Mouse (Mus musculus) erythroid progenitor cell, adult 5-6 weeks (primary cell): ENCODE data around the gene Efna5. TPM values are rescaled to one million over a fixed set of nuclear protein-coding genes. Genes with fewer than 3 reads are reported as not detected.

ENCODE experiments used
- ATAC-seq: replicated peaks from 2 replicates; pipeline ENCODE4 v1.8.0; 2016; ENCODE audit warnings: moderate number of reproducible peaks, mild to moderate bottlenecking, moderate TSS enrichment, inconsistent platforms; ENCODE audit not compliant: poor library complexity, low FRiP score, severe bottlenecking
- total RNA-seq, 2 experiments: library from RNA; stranded (forward) in 1 of 2; stranded (reverse) in 1 of 2; fragments of 150-400 nt in 1 of 2; fragments of 186-747, 209-891 nt in 1 of 2; gene quantifications; 2 replicates each; pipeline versions ENCODE4 v1.2.3 to v1.2.4; 2015 to 2017; ENCODE audit warnings: low replicate concordance in 2 of 2

The Efna5 gene
- total RNA-seq, 2 experiments from 2014 or later = not detected

DNA sequence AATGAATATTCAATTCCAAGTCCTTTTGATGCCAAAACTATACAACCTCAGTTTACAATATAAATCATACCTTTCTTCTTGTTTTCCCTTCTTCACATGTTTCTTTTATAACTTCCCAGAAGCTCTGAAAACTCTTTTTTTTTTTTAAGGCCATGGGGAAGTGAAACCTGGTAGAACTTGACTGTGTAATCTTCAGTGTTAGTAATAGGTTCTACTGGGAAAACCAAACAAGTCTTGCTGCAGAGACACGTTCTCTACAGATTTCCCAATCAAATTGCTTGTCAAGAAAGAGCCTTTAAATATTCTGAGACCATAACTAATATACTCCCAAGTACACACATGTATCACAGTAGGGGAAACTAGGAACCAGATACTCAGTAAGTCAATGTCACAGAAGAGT lies 253.6 kb downstream of the Efna5 start:
- ATAC-seq = no peak

DNA sequence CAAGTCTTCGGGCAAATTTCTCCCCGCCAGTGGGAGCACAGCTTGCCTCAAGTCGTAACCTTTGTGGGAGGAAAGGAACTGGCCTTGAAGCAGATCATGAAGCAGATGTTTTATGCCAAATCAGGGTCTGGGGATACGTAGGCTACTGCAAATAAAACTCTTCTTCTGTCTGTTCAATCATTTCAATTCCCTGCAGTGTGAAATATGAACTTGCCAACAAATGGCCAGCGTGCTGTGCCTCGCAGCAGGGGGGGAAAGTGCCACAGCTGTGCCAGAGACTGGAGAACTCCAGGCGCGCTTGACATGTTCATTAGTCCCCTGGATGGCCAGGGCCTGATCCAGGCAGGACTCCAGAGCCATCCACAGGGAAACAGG lies 255.5 kb downstream of the Efna5 start:
- no peak for ATAC-seq

DNA sequence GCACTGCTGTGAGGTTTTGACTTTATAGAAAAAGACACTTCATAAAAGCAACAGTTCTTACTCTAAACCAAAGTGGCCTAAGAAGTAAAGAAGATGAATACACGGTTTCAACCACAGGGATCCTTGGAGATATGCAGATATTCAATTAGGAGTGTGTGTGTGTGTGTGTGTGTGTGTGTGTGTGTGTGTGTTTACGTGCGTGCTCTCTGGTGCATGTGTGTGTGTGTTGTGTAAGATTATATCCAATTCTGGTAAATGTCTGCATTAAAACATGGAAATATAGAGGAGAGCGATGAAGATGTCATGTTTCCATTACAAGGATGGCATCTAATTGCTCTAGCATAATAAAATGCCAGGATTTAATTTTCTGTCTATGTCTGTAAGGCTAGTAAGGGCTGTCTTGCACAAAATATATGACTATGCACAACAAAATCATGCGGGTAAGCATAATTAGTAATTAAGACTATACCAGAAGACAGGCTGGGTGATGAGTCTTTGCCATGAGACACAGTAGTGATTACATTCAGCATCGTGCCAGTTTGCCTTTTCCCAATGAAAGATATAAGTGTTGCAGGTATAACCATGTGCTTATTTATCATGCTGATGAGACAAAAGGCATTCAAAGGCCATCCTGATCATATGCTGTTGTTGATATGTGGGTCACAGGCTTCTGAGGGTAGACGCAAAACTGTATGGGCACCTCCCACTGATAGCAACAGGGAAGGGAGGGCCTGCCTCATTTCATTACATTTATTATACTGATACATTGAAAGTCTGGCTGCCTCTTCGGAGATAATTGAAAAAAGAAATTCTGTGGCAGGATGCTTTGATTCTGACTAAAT lies 256.1 kb downstream of the Efna5 start:
- no peak for ATAC-seq

DNA sequence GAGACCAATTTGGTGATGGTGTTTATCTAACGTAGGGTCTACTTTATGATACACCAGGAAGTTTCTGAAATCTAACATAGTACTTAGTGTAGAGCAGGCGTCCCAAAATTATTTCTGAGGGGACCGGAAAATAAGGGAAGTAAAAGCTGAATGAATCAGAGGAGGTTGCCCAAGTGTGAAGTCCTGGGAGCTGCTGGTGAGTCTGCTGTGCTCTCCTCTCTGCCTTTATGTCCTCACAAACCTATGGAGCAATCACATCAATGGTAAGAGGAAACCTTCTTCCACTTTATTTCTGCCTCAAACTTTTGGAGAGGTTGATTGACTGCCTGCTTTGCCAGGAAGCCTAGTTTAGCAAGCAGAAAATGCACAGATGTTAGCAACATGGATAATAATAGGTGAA lies 257.9 kb downstream of the Efna5 start:
- no peak for ATAC-seq

DNA sequence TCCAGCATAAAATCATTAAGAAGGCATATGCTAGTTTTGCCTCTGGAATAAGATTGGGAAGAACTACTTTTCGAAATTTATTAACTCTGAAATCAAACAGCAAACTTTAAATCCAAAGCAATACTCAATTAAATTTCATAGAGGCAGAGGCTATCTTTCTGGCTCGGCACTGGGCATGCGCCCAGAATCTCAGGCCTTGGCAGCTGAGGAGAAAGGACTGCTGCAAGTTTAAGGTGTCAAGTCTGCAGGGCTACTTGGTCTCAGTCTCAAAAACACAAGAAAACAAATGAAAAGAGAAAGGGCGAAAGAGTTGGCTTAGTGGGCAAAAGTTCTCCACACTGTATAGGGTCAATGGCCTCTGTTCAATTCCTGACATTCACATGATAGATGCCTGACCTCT lies 258.6 kb downstream of the Efna5 start:
- ATAC-seq = no peak

DNA sequence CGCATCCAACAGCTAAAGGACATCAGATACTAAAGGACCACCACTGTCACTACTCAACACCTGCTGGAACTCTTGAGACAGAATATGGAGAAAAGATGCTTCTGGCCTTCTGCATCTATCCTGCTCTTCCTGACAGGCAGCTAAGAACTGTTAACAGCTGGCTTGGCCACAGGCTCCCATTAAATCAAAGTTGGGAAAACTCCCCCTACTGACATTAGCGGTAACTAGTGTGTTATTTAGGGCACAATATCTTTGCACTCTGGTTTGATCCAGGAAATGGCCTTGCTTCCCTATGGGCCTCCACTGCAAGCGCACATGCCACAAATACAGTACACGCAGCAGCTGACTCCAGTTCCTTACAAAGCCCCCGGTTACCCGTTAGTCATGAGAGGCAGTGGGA lies 266.0 kb downstream of the Efna5 start:
- ATAC-seq = no peak

DNA sequence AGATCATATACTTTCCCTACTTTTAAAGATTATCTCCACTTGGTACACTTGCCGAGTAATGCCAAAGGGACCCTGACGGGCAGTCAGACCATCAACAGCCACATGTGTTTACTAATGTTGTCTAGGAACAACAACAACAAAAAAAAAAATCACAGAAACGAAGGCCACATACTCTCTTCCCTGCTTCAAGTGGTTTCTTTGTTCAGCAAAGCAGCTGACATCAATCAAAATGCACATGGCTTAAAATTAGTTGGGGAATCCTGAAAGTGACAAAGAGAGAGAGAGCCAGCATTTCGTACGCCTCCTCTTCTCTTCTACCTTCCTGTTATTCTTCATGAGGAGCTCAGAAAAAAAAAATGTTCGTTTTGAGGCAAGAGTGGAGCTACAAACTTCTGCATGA lies 266.4 kb downstream of the Efna5 start:
- ATAC-seq = no peak

DNA sequence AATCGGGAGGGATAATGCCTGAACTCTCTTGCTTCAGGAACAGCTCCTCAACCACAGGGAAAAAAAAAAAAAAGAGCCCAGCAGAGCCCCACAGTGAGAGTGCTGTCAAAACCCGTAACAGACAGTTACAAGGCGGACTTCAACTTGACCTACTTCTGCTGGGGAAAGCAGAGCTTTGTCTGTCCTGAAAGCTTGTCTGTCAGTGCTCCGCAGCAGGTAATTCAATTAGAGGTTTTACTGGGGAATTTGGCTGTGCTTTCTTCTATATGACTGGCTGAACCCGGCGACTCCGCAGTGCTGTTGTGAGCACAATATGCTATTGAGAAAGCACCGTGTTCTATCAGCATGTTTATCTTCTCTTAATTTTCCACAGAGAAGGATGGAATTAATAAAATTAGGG lies 266.9 kb downstream of the Efna5 start:
- ATAC-seq = no peak

DNA sequence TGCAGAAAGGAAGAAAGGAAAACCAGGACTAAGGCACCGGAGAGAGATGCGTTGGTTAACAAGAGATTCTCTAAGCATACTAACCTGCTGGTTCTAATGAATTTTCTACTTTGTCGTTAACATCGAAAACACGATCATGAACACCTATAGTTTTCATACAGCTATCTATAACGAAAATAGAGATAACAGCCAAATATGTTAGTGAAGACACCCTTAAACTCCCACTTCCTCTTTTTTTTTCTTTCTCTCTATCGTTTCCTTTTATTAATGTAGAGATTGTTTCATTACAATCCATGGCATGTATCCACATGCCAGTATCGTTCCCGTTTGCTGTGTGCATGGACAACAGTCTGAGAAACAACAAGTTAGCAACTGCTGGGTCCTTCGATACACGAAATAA lies 267.9 kb downstream of the Efna5 start:
- ATAC-seq = no peak

DNA sequence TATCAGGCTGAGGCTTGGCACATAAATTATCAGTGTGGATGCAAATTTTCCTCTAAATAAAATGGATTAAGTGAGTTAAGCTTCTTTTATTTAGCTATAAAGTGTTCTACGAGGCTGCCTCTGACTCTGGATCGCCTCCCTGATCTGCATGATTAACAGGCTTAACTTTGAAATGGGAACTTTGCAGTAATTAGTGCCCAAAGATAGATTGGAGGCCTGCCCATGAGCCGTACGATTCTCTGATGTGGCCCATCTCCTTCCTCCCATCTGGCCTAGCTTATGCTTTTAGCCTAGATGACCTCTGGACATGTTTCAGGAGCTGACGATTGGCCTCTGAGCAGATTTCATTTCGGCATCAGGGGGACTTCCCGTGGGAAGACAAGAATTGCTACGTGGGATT lies 273.0 kb downstream of the Efna5 start:
- no peak for ATAC-seq

DNA sequence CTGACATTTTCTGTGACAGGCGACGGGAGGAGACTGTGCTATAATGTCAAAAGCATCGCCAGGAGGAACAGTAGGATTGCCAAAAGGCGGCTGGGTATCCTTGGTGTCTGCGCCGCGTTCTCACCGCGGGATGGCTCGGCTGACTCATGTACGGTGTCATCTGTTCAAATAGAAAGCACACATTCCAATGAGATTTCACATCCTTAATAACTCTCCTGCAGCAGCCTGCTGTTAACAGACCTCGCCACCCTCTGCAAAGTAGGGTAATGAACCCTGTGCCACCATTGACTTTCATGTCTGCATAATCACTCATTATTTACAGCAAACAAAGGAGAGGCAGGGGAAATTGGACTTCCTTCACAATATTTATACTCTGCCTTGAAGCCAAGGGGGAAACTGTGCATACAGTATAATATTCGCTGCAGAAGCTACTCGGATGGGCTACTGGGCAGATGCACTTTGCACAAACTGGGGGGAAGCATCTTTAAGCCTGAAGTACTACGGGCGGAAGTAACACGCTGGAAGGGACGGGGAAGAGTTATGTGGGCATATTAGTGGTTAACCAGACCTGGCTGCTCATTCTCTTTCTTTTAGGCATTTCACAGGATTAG lies 273.7 kb downstream of the Efna5 start:
- ATAC-seq = no peak

DNA sequence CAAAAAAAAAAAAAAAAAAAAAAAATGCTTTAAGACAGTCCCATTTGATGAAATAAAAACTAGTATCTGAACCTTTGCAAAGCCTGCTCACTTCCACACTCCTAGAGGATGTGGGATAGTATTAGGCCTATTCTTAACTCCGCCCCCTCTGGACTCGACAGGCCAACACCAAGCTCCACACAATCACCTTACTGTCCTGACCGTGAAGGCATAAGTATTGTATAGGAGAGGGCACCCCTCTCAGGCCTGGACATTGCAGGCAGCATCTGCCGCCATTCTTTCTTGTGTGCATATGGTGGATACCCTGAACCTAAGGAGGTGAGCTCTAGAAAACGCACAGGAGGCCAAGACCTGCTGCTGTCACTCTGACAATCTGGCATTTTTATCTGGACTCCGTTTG lies 274.4 kb downstream of the Efna5 start:
- no peak for ATAC-seq

DNA sequence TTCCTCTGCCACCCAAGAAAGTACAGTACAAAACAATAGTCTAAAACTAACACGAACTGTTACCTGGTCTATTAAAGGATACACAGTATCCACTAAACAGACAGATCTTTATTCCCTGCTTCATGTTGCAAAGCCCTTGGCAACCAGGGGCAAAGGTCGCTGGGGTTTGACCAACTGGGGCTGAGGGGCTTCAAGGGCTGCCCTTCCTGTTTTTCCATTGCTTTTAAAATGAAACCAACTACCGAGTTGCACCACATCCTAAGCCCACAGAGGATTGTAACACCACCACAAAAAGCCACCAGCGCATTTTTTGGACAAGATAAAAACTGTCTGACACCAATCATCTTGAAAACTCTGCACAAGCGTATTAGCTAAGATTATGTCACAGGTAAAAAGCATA lies 276.8 kb downstream of the Efna5 start:
- ATAC-seq = no peak

DNA sequence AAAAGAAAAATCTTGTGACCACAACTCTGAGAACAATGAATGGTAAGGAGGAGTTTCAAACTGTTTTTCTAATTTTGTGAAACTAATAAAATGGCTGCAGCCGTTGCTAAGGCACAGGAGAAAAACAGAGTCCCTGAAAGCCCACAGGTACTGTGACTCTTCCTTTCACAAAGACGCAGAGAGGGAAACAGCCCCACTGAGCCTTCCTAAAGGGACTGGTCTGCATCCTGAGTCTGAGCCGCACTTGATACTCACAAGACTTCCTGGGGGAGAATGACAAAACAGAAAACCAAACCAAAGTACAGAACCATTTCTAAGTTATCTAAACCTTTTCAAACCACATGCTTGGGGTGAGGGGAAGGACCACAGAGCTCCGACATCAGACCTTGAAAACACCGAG lies 277.5 kb downstream of the Efna5 start:
- no peak for ATAC-seq

DNA sequence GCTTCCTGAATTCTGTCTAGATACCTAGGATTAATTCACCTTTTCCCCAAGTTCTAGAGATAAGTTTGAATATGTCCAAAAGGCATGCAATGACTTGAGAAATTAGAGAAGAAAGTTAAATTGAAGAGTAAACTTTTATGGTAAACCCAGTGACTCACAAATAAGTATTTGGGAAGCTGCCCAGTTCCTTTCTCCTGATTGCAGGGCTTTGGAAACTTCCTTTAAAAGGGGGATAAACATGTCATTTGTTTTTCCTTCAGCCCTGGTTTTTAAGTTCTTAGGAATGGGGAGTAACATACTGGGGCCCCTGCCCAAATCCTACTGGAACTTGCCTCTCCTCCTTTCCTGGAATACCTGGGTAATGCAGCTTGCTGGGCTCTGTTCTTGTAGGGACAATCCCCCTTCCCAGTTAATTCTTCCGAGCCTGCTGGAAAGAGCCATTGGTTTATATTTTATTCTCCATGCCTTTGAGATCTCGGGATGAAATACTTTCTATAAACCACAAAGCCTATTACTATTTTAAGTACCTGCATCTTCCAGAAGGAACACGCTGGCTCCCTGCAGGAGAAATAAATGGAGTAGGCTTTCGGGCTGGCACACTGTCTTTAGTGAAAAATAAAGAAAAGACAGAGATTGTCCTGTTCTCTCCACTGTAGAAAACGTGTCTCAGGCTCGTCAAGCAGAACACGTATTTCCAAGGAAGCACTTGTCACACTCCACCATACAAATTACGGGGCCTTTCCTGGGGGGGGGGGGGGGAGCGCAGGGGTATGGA lies 282.2 kb downstream of the Efna5 start:
- no peak for ATAC-seq

DNA sequence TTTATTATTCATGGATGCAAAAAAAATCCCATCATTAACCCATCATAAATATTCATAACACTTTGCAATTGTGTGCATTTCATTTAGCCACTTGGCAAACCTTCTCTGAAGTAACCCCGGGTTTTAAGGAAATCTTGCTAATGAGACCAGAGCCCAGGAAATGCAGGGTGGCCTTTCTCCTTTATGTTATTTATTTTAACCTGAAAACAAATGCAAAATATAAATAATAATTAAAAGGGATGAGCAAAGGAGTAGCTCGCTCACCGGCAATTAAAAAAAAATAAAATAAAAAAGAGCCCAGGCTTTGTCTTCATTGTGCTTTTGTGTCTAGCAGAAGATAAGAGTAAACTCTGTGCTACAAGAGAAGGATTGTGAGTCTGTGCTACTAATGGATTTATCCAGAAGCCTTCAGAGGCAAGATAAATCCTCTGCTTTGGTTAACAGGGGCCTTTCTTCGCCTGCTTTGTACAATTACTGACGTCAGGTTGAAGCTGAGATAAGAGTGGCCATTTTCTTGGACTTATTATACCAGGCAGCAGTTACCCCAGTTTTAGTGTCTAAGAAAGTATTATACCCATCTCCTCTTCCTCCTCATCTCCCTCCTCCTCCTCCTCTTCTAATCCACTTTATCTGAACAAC lies 288.6 kb downstream of the Efna5 start:
- ATAC-seq = no peak

DNA sequence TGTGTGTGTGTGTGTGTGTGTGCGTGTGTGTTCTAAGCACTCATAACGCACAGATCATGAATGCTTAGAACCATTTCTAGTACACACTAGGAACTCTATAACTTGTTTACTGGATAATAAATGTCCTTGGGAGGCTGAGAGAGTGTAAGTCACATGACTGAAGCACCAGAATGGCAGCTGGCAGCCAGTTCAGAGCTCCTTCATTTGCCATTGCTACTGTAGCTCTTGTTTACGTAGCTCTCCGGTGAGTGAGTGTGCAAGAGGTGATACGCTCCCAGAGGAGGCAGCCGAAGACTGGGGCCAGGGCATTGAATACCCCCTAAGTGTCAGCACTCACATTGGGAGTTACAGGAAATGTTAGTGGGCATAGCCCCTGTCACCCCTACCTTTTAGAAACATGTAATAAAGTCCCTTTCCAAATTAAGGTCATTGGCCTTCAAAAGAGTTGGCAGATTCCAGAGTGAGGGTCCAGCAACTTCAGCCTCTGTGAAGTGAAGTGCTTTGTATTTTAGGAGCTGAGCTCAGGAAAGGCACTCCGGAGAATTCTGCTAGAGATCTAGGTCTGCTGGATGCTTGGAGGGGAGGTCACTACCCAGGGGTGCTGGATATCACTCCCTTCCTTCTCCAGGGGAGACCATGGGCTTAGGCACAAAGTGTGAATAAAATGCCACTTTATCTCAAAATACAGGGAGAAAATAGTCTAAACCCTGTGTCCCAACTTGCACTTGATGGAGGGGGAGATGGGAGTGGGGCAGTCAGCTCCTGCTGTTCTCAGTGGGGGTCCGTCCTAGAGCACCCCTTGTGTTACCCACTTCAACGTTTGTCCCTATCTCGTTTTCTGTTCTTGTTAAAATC lies 289.3 kb downstream of the Efna5 start:
- ATAC-seq = no peak

DNA sequence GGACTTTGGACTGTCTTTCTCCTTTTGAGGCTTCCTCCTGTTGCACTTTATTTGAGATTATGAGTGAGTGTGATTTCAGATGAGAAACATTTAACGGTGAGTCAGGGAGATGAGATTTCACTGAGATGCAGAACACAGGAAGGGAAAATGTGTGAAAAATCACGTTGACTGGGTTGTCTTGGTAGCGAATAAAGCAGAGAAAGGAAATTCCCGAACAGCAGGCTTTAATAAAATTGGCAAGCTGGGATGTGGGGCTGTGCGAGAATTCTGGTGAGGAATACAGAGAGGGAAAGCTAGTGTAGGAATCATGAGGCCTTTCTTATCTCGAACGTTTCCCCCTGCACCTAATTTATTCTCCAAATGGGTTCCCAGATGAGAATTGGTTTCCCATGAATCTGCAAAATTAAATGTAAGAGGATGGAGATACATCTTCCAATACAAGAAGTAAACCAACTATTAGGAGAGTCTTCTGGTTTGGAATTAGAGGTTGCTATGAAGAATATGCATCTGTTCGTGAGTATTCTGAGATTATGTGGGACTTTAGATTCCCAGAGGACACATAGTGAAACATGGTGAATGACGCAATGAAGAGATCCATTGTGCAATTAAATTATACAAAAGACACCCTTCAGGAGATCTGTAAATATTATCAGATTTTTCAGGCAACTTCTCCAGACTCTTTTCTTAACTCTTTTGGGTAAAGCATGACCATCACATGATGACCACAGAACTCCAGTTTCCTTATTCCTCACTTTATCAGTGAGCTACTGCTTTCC lies 290.2 kb downstream of the Efna5 start:
- no peak for ATAC-seq

DNA sequence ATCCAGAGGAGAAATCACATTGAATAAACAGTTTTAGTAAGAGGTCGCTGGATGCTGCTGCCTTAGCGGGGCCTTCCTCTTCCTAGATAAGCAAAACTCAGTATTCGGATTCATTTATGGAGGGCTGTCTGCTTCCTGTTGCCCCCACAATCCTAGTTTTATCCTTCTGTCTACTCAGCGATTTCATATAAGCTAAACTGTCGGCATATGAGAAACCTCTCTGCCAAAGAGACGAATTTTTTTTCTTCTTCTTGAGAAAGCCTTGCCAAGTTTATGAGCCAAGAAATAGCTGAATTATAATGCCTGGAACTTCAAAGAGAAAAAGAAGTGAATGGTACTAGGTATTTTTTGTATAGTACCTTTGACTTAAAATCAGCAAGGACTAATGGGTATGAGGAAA lies 301.0 kb downstream of the Efna5 start:
- no peak for ATAC-seq
